8 mouse cellular contexts compared by ENCODE assay signal in genomic region chr5:113830292-113830643, GRCm38 (mm10). TPM values are rescaled to one million over a fixed set of nuclear protein-coding genes. Genes with fewer than 3 reads are reported as not detected.
DNase-seq lines count a peak whose midpoint lies in the region; ATAC-seq and TF ChIP-seq lines count a peak whose summit lies in the region.

No protein-coding gene starts in this region.

- peaks cover 0 to 6% of the 10 kb centered on the region in 2 experiments; a peak in 2 of 4 replicates for H3K36me3 ChIP-seq in MEL (ENCODE audit: control insufficient read depth in 1 of 2, insufficient read depth in 2 of 2, low read length in 2 of 2)
- no peaks in the 10 kb centered on the region for H3K36me3 ChIP-seq in hindbrain, embryonic 16.5 days (ENCODE audit: control insufficient read depth, insufficient read depth, low read length)
- H3K36me3 ChIP-seq in forebrain, embryonic 10.5 days (replicated peaks): no peaks in the 10 kb centered on the region

- DNase-seq in adrenal gland, adult (ENCODE audit: inconsistent age in 2 of 2, low spot score in 1 of 2): peak; percentile 39 to 55
- no peak for DNase-seq in adrenal gland, adult 8-10 months
- peak; percentile 90 for DNase-seq in MEL (ENCODE audit: low read depth, low spot score)
- peak; percentile 96 for DNase-seq in induced T-regulatory cell, adult 2 months (ENCODE audit: low read depth)
- DNase-seq in natural killer cell, adult 2 months (ENCODE audit: low spot score in 2 of 2): peak; percentile 94 to 96
- DNase-seq in forebrain, embryonic 10.5 days (ENCODE audit: extremely low spot score, low spot score): no peak
- no peak for DNase-seq in ovary, postnatal 36 days (ENCODE audit: low spot score)

- peaks cover 5% of the 10 kb centered on the region for H3K79me2 ChIP-seq in MEL (ENCODE audit: control insufficient read depth, insufficient read depth, low read length, poor library complexity)

- H3K4me2 ChIP-seq in hindbrain, embryonic 16.5 days (ENCODE audit: low read length): no peak overlapping the region

- peak in 1 of 2 experiments; percentile 84; a peak in 3 of 4 replicates for TF ChIP-seq EP300 in MEL (IDR thresholded peaks at IDR 0.05; ENCODE audit: low read depth in 1 of 2, low read length in 2 of 2)

- H3K4me1 ChIP-seq in MEL (ENCODE audit: control insufficient read depth in 1 of 2, insufficient read depth in 2 of 2, low read length in 2 of 2): peaks cover 0 to 15% of the 10 kb centered on the region in 2 experiments; a peak in 2 of 4 replicates
- H3K4me1 ChIP-seq in hindbrain, embryonic 16.5 days (ENCODE audit: control insufficient read depth, insufficient read depth, low read depth, low read length): no peaks in the 10 kb centered on the region
- peaks cover 20% of the 10 kb centered on the region for H3K4me1 ChIP-seq in forebrain, embryonic 10.5 days

- no peaks in the 10 kb centered on the region for H3K27me3 ChIP-seq in MEL (ENCODE audit: control insufficient read depth in 1 of 2, insufficient read depth in 2 of 2, low read length in 2 of 2)
- H3K27me3 ChIP-seq in hindbrain, embryonic 16.5 days (replicated peaks; ENCODE audit: control insufficient read depth, insufficient read depth, low read length): no peaks in the 10 kb centered on the region
- no peaks in the 10 kb centered on the region for H3K27me3 ChIP-seq in forebrain, embryonic 10.5 days (ENCODE audit: poor library complexity, severe bottlenecking)

- H3K9ac ChIP-seq in MEL (ENCODE audit: control insufficient read depth, low read depth, low read length, poor library complexity, severe bottlenecking): peak overlapping the region; percentile 80
- no peak overlapping the region for H3K9ac ChIP-seq in hindbrain, embryonic 16.5 days (ENCODE audit: low read depth, low read length)

- TF ChIP-seq POLR2A in MEL (IDR thresholded peaks at IDR 0.05; ENCODE audit: control insufficient read depth in 1 of 2, insufficient read depth in 1 of 2, low read depth in 1 of 2, low read length in 2 of 2, poor library complexity in 1 of 2): peak; percentile 30 to 69; a peak in 2 of 4 replicates

- no peak for ATAC-seq in hindbrain, embryonic 16.5 days

- no peak for TF ChIP-seq RAD21 in MEL (IDR thresholded peaks at IDR 0.05; ENCODE audit: low read depth, low read length)

- H3K4me3 ChIP-seq in MEL (ENCODE audit: control insufficient read depth in 1 of 2, insufficient read depth in 1 of 2, low read depth in 2 of 2, low read length in 2 of 2): peak overlapping the region; percentile 60 to 85
- H3K4me3 ChIP-seq in hindbrain, embryonic 16.5 days (ENCODE audit: low read length): no peak overlapping the region
- H3K4me3 ChIP-seq in forebrain, embryonic 10.5 days: no peak overlapping the region

- WGBS in hindbrain, embryonic 16.5 days: 68% methylated on average over 10 of the region's 10 CpGs
- 76% methylated on average over 10 of the region's 10 CpGs for WGBS in forebrain, embryonic 10.5 days

- peak overlapping the region; percentile 64 for H3K27ac ChIP-seq in MEL (ENCODE audit: control insufficient read depth, low read depth, low read length)
- H3K27ac ChIP-seq in hindbrain, embryonic 16.5 days (ENCODE audit: low read depth, low read length): no peak overlapping the region
- no peak overlapping the region for H3K27ac ChIP-seq in forebrain, embryonic 10.5 days

- no peak for TF ChIP-seq CTCF in MEL (IDR thresholded peaks at IDR 0.05 in 2 of 3, conservative IDR thresholded peaks at IDR 0.05 in 1 of 3; ENCODE audit: control insufficient read depth in 1 of 3, insufficient read depth in 1 of 3, low read depth in 2 of 3, low read length in 3 of 3, poor library complexity in 1 of 3, severe bottlenecking in 1 of 3)

- H3K9me3 ChIP-seq in MEL (replicated peaks; ENCODE audit: insufficient read depth, low read length): no peaks in the 10 kb centered on the region
- no peaks in the 10 kb centered on the region for H3K9me3 ChIP-seq in hindbrain, embryonic 16.5 days (ENCODE audit: control insufficient read depth, low read length)
- no peaks in the 10 kb centered on the region for H3K9me3 ChIP-seq in forebrain, embryonic 10.5 days

TF ChIP-seq in MEL, 35 proteins besides CTCF, POLR2A, EP300 and RAD21 (continues in another document):
- TF ChIP-seq ZKSCAN1 (IDR thresholded peaks at IDR 0.05; ENCODE audit: low read depth, low read length) (no peak; the same call in 1 of the 2 replicates), MYC (IDR thresholded peaks at IDR 0.05; ENCODE audit: low read depth, low read length) (no peak), RCOR1 (IDR thresholded peaks at IDR 0.05; ENCODE audit: low read depth, low read length) (peak; percentile 44; the same call in 1 of the 2 replicates), JUND (IDR thresholded peaks at IDR 0.05; ENCODE audit: low read depth, low read length) (no peak), TAL1 (IDR thresholded peaks at IDR 0.05; ENCODE audit: low read length) (no peak), ETS1 (IDR thresholded peaks at IDR 0.05; ENCODE audit: low read depth, low read length) (peak; percentile 88), TBP (IDR thresholded peaks at IDR 0.05; ENCODE audit: low read depth, low read length) (0 out of 2 replicates have a peak, but pooled peaks have one; percentile 33), ZNF384 (IDR thresholded peaks at IDR 0.05; ENCODE audit: low read depth, low read length) (no peak), NELFE (IDR thresholded peaks at IDR 0.05; ENCODE audit: low read depth, low read length) (no peak), SMC3 (IDR thresholded peaks at IDR 0.05; ENCODE audit: low read depth, low read length) (no peak), CHD1 (IDR thresholded peaks at IDR 0.05; ENCODE audit: low read depth, low read length) (no peak), E2F4 (IDR thresholded peaks at IDR 0.05; ENCODE audit: borderline replicate concordance, low read depth, low read length) (no peak), USF1 (IDR thresholded peaks at IDR 0.05; ENCODE audit: low read depth, low read length) (peak; percentile 99), MAFK (IDR thresholded peaks at IDR 0.05; ENCODE audit: borderline replicate concordance, low read depth, low read length) (no peak), POLR2AphosphoS2 (IDR thresholded peaks at IDR 0.05; ENCODE audit: low read length) (no peak), USF2 (IDR thresholded peaks at IDR 0.05; ENCODE audit: borderline replicate concordance in 1 of 2, insufficient read depth in 1 of 2, low read depth in 1 of 2, low read length in 2 of 2) (peak; percentile 88 to 96), ZMIZ1 (IDR thresholded peaks at IDR 0.05; ENCODE audit: low read depth, low read length) (no peak), SIN3A (IDR thresholded peaks at IDR 0.05; ENCODE audit: low read length) (peak; percentile 88), MYB (IDR thresholded peaks at IDR 0.05; ENCODE audit: low read depth, low read length) (0 out of 2 replicates have a peak, but pooled peaks have one; percentile 51), POLR2AphosphoS5 (IDR thresholded peaks at IDR 0.05; ENCODE audit: borderline replicate concordance, low read depth, low read length) (no peak), GABPA (IDR thresholded peaks at IDR 0.05; ENCODE audit: low read depth, low read length) (no peak), KAT2A (conservative IDR thresholded peaks at IDR 0.05; ENCODE audit: low read depth, low read length) (no peak), NRF1 (IDR thresholded peaks at IDR 0.05; ENCODE audit: insufficient read depth, low read depth, low read length, poor library complexity, severe bottlenecking) (no peak), MEF2A (IDR thresholded peaks at IDR 0.05; ENCODE audit: extremely low read depth, insufficient replicate concordance, low read depth, low read length, poor library complexity, severe bottlenecking) (no peak), ZC3H11A (IDR thresholded peaks at IDR 0.05; ENCODE audit: low read depth, low read length) (no peak), MAZ (IDR thresholded peaks at IDR 0.05; ENCODE audit: low read depth, low read length) (peak; percentile 79; the same call in 1 of the 2 replicates), GATA1 (IDR thresholded peaks at IDR 0.05; ENCODE audit: low read depth, low read length) (peak; percentile 80)

RNA-seq across cellular contexts. Expression of gene Selplg, which starts 2.2 kb away (rescaled TPM):
- total RNA-seq in adrenal gland, adult 8-10 months (2022): 1 to 10 TPM; 4.4 to 8.6 (median 5.9) TPM
- 24.2 and 29.1 TPM in 2 replicates for total RNA-seq in MEL (2012; rRNA removed)
- 10 to 100 TPM in 1 of 2 experiments, not detected in 1; 48.2 TPM for polyA plus RNA-seq in MEL (2012; ENCODE audit: insufficient read depth in 1 of 2, insufficient read length in 2 of 2, low read depth in 1 of 2, low replicate concordance in 2 of 2, missing spikeins in 1 of 2)
- 1.9 and 2.5 TPM in 2 replicates for polyA plus RNA-seq in hindbrain, embryonic 16.5 days (2015; fragmentation: Nextera tagmentation; extraction: Ambion mirVana)
- 0.74 and 0.82 TPM in 2 replicates for polyA plus RNA-seq in forebrain, embryonic 10.5 days (2016; fragmentation: Nextera tagmentation; extraction: Ambion mirVana)

RNA-seq across cellular contexts. Expression of gene Tmem119, which starts 30.0 kb away (rescaled TPM):
- total RNA-seq in adrenal gland, adult 8-10 months (2022): 10 to 100 TPM in 2 of 4 experiments, 1 to 10 TPM in 2; 9.1 to 14.2 (median 11.2) TPM
- not detected in 2 replicates for total RNA-seq in MEL (2012; rRNA removed)
- under 1 TPM in 1 of 2 experiments, not detected in 1; 0.13 TPM for polyA plus RNA-seq in MEL (2012; ENCODE audit: insufficient read depth in 1 of 2, insufficient read length in 2 of 2, low read depth in 1 of 2, low replicate concordance in 2 of 2, missing spikeins in 1 of 2)
- polyA plus RNA-seq in hindbrain, embryonic 16.5 days (2015; fragmentation: Nextera tagmentation; extraction: Ambion mirVana): 7.9 and 10.4 TPM in 2 replicates
- 28.8 and 36.2 TPM in 2 replicates for polyA plus RNA-seq in forebrain, embryonic 10.5 days (2016; fragmentation: Nextera tagmentation; extraction: Ambion mirVana)

RNA-seq across cellular contexts. Expression of gene Iscu, which starts 57.7 kb away (rescaled TPM):
- total RNA-seq in adrenal gland, adult 8-10 months (2022): 1,000 to 10,000 TPM in 2 of 4 experiments, 100 to 1,000 TPM in 2; 572 to 1,204 (median 919) TPM
- total RNA-seq in MEL (2012; rRNA removed): 84.1 and 95.7 TPM in 2 replicates
- 100 to 1,000 TPM in 1 of 2 experiments, not detected in 1; 150 TPM for polyA plus RNA-seq in MEL (2012; ENCODE audit: insufficient read depth in 1 of 2, insufficient read length in 2 of 2, low read depth in 1 of 2, low replicate concordance in 2 of 2, missing spikeins in 1 of 2)
- 86.8 and 94.0 TPM in 2 replicates for polyA plus RNA-seq in hindbrain, embryonic 16.5 days (2015; fragmentation: Nextera tagmentation; extraction: Ambion mirVana)
- polyA plus RNA-seq in forebrain, embryonic 10.5 days (2016; fragmentation: Nextera tagmentation; extraction: Ambion mirVana): 102 and 106 TPM in 2 replicates

RNA-seq across cellular contexts. Expression of gene Sart3, which starts 58.0 kb away (rescaled TPM):
- 10 to 100 TPM; 29.5 to 47.4 (median 40.1) TPM for total RNA-seq in adrenal gland, adult 8-10 months (2022)
- 38.5 and 41.4 TPM in 2 replicates for total RNA-seq in MEL (2012; rRNA removed)
- 10 to 100 TPM in 1 of 2 experiments, not detected in 1; 74.4 TPM for polyA plus RNA-seq in MEL (2012; ENCODE audit: insufficient read depth in 1 of 2, insufficient read length in 2 of 2, low read depth in 1 of 2, low replicate concordance in 2 of 2, missing spikeins in 1 of 2)
- 37.7 and 39.0 TPM in 2 replicates for polyA plus RNA-seq in hindbrain, embryonic 16.5 days (2015; fragmentation: Nextera tagmentation; extraction: Ambion mirVana)
- 74.6 and 78.3 TPM in 2 replicates for polyA plus RNA-seq in forebrain, embryonic 10.5 days (2016; fragmentation: Nextera tagmentation; extraction: Ambion mirVana)

Comparison
In these comparisons a context has a peak if more than half of its experiments do, and no peak if none do; other contexts are left out.
1. DNase-seq: peak in adrenal gland, adult (2 of 2), MEL (single experiment), induced T-regulatory cell, adult 2 months (single experiment) and natural killer cell, adult 2 months (2 of 2); none in adrenal gland, adult 8-10 months (single experiment), forebrain, embryonic 10.5 days (single experiment) and ovary, postnatal 36 days (single experiment).
2. H3K4me3 ChIP-seq: peak in MEL (2 of 2); none in hindbrain, embryonic 16.5 days (single experiment) and forebrain, embryonic 10.5 days (single experiment).
3. RNA of gene Selplg, which starts 2.2 kb away (polyA plus RNA-seq): 48.2 TPM in MEL; 1.9 to 2.5 TPM in hindbrain, embryonic 16.5 days and 0.74 to 0.82 TPM in forebrain, embryonic 10.5 days; every median in the first group is over 10 times any median in the second.